Mouse (Mus musculus) CD8-positive naive resting alpha-beta T cell, adult 2 months (primary cell): ENCODE measurements around the gene Fscn1.

Source experiments
- DNase-seq, 2 experiments: peaks; one replicate each; pipeline ENCODE4 v3.0.0; 2022; ENCODE audit warnings: low read depth in 2 of 2, low spot score in 2 of 2

Gene Fscn1

DNA sequence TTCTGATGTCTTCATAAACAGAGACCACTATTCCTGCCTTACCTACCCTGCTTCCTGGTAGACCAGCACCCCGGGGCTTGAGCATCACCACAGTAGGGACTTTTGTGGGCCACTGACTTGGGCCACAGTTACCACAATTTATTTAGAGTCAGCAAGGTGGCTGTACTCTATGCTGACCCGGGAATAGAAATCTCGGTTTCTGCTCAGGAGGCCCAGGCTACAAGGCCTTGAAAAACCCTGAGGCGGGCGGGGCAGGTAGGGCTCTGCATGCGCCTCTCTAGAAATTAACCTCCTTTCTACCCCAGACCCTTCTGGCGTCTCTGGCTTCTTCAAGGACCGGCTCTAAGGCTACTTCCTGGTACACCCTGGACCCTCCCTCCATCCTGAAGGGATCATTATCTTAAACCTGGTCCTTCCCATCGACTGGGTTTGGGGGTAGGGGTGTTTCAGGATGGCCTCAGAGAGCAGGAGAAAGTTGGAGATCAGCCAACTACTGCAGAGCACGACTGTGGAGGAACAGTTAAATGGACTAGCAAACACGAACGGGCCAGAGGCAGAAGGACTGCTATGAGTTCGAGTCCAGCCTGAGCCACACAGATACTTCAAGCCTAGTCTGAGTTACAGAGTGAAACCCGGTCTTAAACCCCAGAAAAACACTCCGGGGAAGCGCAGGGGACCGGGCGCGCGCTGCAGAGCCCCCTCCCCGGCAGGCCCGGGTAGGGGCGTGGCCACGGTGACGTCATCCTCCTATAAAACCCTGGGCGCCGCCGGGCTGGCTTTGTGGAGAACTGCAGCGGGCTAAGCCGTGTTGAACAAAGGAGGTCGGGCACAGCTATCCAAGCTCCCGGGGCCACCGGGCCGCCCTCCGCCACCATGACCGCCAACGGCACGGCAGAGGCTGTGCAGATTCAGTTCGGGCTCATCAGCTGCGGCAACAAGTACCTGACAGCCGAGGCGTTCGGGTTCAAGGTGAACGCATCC, at the start of gene Fscn1:
Gene Fscn1, plus strand, starts transcription at position 768 of the 981 bp plus-strand sequence.
- DNase-seq: no peak

DNA sequence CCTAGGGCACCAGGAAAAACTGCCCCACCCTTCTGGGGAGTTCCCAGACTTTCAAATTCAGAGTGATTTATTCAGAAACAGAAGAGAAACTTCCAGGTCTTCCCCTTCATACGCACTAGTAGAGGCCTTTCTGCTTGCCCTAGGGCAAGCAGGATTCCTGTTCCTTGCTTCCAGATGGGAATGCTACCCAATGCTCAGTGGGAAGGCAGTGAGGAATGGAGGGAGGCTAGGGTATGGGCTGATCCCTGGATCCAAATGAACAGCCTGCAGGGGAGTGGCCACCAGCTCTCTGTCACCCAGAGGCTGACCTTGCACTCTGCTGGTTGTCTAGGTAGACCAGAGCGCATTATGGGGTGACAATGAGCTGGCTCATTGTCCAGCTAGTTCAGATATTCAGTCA, 48.5 kb upstream of the Fscn1 start:
- DNase-seq: no peak

DNA sequence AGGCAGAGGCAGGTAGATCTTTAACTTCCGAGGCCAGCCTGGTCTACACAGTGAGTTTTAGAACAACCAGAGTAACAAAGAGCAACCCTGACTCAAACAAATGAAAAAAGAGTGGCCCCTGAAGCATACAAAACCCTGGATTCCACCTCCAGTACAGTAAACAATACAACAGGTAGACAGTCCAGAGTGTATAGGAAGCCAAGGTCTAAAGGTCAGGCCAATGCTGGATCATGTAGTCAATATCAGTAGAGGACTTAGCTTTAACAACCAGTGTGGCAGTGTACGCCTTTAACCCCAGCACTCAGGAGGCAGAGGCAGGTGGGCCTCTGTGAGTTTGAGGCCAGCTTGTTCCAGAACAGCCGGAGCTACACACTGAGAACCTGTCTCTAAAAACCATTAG, 47.8 kb upstream of the Fscn1 start:
- no peak for DNase-seq

DNA sequence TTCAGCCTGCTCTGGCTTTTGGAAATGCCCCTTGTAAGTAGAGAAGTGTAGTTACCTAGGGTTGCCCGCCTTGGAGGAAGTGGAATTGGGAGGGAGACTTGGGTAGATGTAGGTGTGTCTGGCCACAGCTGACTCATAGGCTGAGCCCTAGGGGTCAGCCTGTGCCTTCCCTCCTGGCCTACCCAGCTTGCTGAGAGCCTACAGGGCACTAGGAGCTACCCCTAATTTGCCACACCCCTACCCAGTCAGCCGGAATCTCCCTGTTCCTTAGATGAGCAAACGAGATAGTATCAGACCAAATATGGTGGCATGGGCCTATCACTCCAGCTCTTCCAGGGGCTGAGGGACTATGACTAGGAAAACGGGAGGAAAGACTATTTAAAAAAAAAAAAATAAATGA, 47.4 kb upstream of the Fscn1 start:
- no peak for DNase-seq

DNA sequence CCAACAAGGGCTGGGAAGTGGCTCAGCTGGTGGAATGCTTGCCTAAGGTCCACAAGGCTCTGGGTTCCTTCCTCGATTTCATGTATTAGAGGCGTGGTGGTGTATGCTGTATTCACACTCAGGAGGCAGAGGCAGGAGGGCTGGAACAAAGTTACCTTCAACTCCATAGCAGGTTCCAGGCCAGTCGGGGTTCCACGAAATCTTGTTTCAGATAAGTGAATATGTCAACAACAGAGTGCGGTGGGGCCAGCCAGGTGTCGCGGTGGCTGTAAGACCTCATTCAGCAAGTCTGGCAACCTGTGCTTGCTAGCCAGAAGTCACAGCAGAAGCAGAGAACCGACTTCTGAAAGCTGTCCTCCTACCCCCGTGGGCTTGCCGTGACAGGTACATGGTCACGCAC, 44.9 kb upstream of the Fscn1 start:
- DNase-seq: no peak

DNA sequence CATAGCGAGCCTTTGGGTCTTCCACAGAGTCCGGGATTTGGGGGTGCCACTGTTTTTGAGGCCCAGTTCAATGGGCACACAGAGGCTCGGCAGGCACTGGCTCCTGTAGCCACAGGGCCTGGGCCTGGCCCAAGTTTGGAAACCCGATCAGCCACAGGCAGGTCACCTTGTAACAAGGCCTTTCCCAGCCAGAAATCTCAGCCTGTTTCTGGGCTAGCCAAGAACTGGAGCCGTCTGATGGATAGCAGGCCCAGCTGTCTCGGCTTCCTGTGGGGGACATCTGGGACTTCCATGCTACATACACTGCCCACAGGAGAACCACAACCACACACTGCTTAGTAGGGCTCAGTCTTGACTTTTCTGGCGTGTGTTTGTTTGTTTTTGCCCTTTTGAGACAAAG, 43.5 kb upstream of the Fscn1 start:
- no peak for DNase-seq

DNA sequence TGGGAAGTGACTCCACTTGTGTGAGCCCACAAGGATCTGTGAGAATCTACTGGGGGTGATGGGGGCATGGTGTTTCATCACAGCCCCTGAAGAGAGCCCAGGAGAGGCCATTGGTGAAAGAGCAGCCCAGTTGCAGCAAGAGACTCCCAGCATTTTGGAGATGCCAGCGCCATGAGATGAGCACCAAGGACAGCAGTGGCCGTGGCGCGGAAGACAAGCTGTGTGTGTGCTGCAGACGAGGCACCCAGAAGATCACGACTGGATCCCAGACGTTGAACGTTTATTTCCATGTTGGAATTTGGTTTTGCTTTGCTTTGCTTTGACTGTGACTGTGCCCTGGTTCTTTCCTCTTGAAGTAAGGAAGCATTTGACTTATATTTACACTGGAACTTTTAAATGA, 42.7 kb upstream of the Fscn1 start:
- DNase-seq: no peak

DNA sequence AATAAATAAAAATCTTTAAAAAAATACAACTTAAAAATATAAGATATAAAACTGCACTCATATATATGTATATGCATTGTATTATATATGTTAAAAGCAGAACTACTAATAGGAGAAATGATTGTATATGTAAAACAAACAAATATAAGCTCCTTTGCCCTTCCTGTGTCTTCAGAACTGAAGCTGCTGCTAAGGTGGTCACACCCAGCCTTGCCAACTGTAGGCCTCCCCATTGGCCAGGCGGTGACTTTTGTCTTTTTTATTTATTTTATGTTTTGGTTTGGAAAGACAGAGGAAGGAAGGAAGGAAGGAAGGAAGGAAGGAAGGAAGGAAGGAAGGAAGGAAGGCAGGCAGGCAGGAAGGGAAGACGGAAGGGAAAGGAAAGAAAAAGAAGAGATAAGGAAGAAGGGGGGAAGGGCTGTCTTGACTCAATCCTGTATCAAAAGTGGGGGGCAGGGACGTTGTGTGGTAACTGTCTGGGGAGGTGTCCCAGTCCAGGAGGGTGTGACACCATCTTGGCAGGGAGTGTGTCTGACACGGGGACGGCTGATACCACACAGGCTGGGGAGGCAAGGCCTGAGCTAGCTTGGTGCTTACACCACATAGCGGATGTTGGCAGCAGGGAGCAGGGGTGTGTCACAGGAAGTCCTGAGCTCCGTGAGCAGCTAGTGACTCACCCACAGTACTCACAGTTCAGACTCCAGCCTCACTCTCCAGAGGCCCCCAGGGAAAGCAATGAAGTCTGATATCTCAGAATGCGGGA, 39.7 kb upstream of the Fscn1 start:
- peak; percentile 85 to 88 for DNase-seq

DNA sequence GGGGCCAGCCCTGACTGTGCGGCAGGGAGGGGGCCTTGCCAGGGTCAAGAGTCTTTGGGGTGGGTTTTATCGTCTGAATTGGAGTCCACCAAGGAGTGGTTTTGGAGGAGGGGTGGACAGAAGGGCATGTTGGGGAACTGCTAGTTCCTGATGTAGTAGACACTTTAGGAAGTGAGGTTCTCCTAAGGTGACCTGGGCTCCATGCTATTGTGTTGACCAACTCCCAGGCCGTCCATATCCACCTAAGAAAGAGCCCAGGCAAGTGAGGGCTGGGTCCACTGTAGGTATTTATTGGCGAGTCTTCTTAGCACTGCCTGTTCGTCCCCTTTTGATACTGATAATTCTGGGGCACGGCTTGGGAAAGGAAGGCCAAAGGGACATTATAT, 39.1 kb upstream of the Fscn1 start:
- DNase-seq: no peak

DNA sequence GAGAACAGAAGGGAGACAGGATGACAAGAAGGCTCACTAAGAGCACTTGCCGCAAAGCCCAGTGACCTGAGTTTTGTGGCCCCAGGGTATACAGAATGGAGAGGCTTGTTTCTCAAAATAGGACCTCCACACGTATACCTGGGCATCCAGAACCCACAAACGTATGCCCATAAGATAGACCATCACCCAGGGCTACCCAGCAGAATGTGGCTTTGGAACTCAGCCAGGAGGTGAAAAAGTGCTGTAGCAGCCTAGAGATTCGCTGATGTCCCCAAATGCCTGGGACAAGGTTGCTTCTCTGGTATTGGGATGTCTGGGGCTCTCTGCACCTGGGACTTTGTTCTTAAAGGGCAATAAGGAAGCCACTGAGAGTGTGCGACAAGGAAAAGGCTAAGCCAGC, 37.9 kb upstream of the Fscn1 start:
- DNase-seq: no peak

DNA sequence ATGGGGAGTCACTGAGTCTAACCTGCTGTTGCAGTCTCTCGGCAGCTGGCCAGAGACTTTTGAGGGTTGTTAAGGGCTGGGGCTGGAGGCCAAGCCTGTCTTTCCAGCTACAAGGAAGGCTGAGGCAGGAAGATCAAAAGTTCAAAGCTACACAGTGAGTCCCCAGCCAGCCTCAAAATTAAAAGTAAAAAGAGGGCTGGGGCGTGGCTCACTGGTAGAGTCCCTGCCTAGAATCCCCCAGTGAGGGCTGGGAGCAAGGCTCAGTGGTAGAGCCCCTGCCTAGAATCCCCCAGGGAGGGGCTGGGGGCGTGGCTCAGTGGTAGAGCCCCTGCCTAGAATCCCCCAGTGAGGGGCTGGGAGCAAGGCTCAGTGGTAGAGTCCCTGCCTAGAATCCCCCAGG, 36.4 kb upstream of the Fscn1 start:
- DNase-seq: no peak

DNA sequence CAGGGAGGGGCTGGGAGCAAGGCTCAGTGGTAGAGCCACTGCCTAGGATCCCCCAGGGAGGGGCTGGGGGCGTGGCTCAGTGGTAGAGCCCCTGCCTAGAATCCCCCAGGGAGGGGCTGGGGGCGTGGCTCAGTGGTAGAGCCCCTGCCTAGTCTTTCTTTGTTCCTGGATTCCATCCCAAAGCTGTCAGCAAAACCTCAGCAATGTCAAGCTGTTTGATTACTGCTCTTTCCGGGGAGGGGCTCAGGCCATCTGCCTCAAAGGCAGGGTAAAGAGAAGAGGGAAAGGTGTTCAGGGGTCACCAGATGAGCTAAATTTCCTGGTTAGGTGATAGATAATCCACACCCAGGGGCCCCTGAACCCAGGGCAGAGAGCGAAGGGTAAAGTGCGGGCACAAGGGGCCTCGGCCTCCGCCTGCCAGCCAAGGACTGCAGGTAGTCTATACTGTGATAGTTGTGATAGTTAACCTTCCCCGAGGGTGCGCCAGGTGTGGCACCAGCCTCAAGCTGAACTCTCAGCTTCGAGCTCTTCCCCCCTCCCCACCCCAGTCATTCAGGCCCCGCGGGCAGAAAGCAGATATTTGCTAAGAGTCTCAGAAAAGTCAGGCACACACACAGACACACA, 35.7 kb upstream of the Fscn1 start:
- no peak for DNase-seq

DNA sequence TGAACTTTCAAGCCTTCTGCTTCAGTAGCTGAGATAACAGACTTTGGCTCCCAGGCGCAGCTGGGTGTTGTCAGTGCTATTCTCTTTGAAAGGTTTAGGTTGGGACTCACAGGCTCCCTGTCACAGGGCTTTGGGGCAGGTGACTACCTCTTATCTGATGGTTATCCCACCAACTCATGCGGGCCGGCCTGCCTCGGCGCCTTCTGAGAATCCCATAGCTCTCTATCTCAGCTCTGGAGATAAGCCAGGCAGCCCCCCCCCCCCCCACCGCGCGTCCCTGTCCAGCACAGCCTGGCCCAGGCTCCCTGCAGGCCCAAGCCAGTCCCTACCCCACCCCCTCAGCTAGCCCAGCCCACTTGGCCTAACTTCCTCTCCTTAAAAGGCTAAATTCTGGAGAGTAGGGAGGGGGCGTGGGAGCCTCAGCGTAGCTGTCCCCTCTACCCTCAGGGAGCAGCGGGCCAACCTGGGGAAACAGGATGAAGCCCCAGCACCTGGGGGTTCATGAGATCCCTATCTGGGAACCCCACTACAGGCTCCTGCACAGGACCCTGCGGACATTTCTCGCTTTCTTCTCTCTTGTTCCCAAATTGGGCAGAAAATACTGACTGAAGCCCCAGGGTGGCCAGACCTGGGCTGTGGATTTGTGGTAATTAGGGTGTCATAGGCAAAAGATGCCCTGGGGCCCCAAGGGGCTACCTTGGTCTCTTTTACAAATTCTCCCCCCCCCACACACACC, 33.8 kb upstream of the Fscn1 start:
- no peak for DNase-seq

DNA sequence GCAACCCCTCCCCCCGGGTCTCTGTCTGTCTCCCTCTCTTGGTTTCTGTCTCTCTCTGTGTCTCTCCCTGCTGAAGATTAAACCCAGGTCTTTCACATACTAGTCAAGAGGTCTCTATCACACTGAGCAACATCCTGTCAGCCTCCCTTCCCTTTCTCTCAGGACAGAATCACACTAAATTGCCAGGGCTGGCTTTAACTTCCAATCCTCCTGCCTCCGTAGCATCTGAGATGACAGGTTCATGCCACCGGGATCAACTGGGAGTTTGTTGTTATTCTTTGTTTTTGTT, 33.3 kb upstream of the Fscn1 start:
- no peak for DNase-seq

DNA sequence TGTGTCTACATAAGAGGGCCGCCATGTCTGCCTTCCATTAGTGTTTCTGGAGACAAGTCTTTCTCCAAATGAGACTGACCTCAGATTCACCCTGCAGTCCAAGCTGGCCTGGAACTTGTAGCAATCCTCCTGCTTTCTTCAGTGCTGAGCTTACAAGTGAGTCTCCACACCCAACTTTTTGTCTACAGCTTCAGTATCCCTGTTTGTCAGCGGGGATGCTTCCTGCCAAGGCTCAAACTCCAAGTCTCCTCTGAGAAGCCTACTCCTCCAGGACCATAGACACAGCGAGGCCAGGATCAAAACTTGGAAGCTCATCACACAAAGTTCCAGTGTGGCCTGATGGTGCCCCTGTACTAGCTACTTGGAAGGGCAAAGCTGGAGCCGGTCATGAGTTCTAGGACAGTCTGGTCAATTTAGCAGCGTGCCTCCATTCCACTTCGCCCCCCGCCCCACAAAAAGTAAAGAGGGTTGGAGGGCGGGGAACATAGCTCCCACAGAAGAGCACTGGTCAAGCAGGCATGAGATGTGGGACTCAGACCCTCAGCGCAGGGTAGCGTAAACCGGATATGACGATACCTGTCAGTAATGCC, 32.7 kb upstream of the Fscn1 start:
- DNase-seq: no peak

DNA sequence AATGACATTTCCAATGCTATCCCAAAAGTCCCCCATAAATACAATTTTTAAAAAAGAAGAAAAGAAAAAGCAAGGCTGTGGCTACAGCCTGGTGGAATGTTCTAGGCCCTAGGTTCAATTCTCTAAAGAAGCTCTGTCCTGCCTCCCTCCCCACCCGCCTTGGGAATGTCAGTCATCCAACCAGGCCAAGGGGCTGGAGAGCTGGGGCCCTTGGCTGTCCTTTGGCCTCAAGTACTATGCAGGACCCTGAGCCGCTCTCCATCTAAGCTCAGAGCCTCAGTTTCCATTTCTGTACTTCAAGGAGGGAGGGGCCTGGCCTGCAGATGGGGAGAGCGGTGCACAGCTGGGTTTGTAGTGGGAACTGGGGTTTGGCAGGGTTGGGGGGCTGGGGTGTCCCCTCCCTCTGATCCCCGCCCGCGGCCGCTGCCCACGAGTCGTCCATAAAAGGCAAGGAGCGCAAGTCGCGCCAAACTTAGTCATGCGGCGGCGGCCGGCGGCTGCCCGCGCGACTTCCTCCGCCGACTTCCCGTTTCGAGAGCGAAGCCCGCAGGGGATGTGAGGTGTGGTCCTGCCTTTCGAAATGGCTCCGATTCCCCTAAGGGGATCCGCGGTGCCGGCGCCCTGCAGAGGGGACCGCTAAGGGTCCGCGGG, 31.3 kb upstream of the Fscn1 start:
- peak; percentile 63 for DNase-seq

DNA sequence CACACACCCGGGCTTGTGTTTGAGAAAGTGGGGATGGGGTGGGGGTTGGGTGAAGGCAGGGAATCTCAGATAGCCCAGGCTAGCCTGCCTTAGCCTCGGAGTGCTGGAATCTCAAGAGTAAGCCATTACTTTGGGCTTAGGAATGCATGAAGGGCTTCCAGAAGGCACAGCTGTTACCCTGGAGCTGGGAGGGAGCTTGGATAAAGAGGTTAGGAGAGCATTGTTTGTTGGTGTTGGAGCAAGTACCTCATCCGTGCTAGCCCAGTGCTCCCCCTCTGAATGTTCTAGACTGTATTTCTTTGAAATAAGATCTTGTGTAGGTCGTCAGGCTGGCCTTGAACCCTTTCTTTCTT, 30.8 kb upstream of the Fscn1 start:
- DNase-seq: no peak

DNA sequence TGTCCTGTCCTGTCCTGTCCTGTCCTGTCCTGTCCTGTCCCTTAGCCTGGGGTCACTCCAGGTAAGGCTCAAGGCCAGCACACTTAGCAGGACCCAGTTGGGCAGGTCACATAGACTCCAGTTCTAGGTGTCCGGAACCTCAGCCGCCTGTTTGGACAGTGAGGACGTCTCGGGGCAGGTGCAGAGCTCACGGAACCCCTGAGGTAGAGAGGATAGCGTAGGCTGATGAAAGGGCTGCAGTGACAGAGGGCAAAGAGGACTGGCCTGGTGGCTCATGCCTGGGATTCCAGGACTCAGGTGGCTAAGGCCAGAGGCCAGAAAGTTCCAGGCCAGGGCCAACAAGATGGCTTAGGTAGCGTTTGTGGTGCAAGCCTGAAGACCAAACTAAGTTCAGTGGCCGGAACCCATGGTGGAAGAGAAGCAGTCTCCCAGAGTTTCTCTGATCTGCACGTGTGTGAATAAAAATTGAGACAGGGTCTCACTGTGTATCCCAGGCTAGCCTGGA, 28.9 kb upstream of the Fscn1 start:
- no peak for DNase-seq

DNA sequence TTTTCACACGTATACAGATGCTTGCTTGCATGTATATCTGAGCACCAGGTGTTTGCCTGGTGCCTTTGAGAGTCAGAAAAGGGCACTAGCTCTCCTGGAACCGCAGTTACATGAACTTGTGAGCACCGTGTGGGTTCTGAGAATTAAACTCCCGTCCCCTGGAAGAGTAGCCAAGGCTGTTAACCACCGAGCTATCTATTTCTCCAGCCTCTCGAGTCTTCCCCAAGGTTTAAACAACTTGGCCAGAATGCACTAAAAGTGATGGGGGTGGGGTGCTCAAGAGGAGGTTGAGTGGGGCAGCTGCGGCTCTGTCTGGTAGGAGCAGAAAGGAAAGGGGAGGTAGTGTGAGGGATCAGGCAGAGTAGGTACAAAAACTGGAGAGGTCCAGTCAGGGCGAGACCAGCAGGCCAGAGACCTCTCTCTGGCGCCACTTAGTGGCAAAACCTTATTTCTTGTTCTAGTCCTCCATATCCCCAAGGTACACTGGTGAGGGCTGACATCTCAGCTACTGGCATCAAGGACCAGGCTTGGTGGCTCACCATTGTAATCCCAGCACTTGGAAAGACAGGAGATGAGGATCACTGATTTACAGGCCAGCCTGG, 28.0 kb upstream of the Fscn1 start:
- peak; percentile 59 to 77 for DNase-seq

DNA sequence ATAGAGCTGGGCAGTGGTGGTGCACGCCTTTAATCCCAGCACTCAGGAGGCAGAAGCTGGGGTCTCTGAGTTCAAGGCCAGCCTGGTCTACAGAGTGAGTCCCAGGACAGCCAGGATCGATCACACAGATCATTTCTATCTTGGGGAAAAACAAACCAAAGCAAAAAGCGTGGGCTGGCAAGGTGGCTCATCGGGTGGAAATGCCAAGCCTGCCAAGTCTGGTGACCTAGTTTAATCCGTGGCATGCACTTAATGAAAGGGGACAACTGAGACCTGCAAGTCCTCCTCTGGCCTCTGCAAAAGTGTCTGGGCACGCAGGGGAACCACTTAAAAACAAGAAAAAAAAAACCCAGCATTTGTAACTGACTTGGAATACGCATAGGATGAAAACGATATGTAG, 27.4 kb upstream of the Fscn1 start:
- no peak for DNase-seq
